Mouse (Mus musculus): Measurements from ENCODE around the gene Atxn1l.

Gene Atxn1l

DNA sequence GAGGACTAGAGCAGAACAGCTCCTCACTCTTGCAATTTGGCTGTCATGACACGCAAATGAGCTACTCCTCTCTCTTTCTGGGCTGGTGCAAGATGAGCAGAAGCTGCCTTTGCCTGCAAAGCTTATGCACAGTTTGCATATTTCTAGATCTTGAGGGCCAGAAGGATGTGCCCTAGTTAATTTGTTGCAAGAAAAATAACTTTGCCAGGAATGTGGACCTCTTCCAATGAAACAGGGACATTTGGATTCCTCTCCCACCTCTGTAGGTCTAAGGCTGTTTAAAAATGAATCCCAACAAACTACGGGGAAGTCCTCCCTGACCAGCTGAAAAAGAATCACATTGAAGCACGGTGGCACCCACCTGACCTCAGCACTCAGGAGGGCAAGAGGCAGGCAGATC lies 12.4 kb downstream of the Atxn1l start:
- no peak for DNase-seq

DNA sequence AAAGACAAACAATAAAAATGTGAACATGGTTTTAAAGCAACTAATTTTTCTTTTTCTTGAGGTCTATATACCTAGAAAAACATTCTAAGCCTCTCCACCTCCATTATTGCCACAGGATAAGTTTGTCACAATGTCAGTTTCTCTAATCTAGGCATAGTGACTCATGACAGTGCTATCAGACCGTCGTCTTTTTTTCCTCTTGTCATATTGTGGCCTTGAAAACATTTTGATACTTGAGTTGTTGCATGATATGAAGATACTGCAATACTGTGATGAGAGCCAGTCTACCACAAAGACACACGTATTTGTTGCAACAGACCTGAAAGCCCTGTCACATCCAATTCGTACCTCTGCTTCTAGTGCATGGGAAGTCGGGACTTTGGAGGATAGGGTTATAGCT lies 22.6 kb downstream of the Atxn1l start:
- no peak for DNase-seq

DNA sequence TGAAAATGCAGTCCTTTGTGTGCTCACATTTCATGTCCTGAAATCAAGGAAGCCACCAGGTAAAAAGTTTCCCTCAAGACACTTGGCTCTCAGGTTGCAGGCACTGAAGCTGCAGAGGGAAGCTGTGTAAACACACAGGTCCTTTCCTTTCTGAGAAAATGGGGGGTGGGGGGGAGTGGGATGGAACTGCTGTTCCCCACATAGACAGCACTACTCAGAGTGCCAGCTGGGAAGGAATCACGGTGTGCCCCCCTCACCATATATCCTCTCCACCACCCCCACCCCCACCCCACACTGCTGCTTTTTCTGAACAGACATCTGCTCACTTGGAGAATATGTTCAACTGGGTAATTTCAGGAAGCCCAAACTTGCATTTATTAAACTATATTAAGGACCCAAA lies 25.0 kb downstream of the Atxn1l start:
- DNase-seq: no peak

DNA sequence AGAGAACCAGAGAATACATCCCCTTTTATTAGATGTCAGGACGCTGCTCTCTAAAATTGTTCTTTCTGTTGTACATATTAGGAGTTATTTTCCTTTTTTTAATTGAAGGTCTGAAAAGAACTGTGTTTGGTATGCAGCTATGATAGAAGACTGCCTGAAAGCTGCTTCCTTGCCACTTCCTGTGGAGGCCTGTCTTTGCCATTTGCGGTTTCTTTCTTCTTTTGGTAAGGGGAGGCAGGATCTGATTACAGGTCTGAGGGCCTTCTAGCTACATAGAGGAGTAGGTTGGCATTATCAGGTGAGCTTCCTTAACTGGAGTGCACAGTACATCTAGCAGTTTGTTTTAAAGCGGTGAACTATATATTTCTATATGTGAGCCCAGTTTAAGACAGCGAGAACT lies 29.6 kb downstream of the Atxn1l start:
- DNase-seq: no peak

DNA sequence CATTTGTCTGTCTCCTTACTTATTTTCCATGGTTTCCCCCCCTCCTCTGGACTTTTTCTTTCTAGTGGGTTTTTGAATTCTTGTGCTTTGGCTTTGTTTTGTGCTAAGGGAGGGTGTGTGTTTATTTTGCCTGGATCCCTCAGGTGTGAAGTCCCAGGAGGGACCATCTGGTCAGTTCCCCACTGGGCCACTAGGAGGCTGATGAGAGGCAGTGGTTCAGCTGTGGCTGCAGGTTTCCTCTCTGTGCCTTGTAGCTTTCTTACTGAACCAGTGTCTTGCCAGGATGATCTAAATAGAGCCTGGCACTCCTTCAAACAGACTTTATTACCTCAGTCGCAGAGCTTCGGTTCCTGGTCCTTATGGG lies 30.7 kb downstream of the Atxn1l start:
- DNase-seq: peak; percentile 77 to 87

DNA sequence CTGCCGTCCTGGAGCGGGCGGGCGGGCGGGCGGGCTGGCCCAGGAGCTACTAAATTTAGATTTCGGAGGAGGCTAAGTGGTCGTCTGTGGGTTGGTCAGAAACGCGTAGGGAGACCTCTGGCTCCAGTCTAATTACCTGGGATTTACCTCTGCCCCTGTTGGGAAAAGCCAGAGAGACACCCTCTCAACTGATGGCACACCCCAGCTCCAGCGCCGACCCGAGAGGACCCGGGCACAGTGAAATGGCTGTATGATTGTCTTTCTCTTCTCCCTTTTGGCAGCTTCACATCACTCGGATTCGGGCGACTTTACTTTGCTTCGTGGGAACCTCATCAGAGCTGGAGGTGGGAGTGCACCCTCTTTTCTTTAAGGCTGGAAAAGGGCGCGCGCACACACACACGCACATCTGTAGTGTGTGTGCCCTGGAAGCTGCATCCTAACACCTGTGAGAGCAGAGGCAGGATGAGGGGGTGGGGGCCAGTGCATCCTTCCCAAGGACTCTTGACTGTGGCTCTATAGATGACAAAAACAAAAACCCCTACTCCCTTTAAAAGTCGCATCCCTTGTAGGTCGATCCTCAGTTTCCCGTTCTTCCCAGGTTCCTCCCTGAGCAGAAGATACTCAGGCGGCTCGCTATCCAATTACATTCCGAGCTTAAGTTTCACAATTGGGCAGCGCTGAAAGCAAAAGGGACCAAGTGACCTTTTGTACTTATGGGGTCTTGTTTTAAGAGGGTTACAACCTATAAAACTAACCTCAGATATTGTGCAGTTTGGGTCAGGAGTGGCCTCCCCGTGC lies 31.3 kb downstream of the Atxn1l start:
- DNase-seq: peak in 1 of 2 experiments; percentile 27

DNA sequence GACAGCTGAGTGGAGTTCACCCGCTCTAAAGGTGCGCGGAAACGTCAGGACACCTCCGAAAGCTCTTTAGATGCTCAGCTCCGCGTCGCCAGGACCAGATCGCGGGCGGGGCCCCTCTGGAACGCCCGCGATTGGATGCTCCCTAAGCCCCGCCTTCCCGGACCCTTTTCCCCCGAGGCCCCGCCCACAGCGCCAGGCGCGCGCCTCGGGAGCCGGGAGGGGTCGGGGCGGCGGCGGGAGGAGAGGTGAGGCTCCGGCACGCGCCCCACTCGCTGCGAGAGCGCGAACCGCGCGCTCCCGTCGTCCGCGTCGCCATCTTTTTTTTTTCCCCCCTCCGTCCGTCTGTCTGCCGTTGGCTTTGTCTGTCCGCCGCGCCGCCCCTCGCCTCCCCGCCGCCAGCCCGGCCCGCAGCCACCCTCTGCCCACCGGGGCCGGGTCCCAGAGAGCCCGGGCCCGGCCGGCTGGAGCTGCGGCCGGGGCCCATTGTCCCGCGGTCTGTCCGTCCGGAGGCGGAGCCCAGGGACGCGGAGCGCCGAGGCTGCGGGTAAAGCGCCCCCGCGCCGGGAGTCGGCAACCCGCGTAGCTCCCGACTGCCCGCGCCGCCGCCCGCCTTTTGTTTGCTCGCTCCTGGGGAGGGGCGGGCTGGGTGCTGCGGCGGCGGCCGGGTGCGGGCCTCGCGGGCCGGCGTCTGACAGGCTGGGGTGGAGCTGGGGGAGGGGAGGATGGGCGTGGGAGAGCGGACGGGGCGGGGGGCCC lies 32.0 kb downstream of the Atxn1l start, which contains the start of gene Zfp821:
Gene Zfp821, plus strand, starts transcription at position 227 of the 756 bp plus-strand sequence.
- peak; percentile 94 to 96 for DNase-seq

DNA sequence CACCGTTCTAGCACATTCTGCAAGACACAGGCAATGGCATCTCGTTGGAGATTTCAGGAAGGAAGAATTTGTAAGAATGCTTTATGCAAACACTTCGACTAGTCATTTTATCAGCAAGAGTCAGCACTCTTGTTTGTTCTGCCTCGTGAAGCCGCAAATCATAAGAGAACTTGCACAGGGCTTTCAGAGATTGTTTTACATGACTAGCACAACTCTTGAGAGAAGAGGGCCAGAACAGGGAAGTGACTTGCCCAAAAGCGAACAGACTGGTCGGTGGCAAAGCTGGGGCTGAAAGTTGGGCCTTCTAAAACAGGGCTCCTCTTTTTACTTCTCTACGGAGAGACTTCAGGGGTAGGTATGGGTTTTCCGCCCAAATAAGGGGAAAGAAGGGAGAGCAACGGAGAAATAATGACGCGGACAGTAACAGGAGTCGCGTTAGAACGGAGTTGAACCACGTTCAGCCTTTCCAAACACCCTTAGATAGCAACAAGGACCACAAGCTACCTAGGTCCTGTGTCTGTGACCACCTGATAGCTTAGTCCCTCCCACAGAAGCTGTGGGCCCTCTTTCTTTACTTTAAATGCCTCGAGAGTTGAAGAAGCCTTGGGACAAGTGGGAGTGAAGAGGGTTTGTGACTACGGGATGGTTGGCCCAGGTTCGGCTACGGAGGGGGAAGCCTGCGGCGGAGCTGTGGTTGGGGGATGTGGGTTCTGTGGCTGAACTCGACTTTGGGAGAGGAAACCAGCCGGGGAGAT lies 32.8 kb downstream of the Atxn1l start:
- peak; percentile 38 to 40 for DNase-seq

DNA sequence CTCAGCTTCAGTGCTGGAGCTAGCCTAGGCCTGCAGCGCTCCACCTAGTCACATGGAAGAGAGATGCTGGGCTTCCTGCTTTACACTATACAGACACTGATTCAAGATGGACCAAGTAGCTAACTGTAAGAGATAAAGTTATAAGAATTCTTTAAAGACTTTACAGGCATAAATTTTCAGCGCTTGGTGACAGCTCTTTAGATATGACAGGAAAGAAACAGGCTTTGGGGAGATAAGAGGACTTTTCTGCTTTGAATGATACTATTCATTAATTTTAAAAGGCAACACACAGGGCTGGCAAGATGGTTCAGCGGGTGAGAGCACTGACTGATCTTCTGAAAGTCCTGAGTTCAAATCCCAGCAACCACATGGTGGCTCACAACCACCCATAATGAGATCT lies 39.1 kb downstream of the Atxn1l start:
- DNase-seq: no peak

DNA sequence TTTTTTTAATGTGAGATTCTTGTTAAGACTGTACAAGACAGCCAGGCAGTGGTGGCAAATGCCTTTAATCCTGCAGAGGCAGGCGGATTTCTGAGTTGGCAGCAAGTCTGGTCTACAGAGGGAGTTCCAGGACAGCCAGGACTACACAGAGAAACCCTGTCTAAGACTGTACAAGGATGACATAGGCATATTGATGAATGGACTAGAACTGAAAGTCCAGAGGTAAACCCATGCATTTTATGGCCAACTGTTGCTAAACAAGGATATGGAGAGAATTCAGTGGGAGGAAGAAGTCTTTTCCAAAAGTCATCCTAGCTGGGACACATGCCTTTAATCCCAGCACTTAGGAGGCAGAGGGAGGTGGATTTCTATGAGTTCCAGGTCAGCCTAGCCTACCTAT lies 39.8 kb downstream of the Atxn1l start:
- DNase-seq: no peak

DNA sequence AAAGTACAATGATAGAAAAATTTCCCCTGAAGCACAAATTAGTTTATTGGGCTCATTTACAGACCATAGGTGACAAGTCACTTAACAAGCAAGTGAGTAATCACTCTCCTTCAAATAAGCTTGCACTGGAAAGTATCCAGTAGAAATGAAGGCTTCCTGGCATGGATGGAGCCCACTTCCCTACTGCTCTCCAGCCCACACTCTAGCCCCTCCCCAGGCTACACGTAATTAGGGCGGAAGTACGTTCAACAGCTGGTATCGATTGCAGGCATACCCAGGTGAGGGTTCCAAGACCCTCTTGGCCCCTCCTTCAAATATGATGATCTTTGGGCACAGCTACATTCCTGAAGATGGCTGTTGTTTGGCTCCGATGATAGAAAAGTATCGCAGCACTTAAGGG lies 43.4 kb downstream of the Atxn1l start:
- no peak for DNase-seq

DNA sequence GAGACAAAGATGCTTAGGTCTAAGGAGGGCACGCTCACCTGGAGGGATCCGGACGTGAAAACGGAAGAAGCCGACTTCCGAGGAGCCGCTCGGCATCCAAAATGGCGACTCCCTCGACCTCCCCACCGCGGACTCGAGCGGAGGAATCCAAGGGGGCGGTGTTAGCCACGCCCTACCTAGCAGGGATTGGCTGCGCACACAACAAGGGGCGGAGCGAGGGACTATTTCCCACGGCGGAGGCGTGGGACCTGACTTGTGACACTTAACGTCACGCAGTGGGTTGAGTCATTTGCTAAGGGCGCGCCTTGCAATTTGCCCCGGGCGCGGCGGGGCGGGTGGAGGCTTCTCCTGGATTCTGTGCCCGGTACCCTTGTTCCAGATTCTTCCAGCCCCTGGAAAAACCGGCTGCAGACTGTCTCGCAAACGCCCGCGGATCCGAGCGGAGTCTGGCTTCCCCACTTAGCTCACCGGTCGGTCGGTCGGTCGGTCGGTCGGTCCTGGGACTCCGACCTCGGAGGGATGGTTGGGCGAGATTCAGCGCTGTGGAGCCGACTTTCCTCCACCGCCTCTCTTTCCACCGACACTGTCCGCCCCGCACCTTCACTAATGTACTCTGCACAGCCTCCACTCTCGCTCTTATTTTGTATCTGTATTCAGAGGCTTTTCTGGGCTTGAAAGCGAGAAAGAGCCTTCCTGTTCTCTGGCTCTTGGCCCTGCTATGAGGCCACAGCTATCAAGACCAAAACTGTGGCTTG lies 44.2 kb downstream of the Atxn1l start, which contains the start of gene Ist1:
Gene Ist1, minus strand, starts transcription at position 115 of the 755 bp plus-strand sequence.
- peak; percentile 99 for DNase-seq

DNA sequence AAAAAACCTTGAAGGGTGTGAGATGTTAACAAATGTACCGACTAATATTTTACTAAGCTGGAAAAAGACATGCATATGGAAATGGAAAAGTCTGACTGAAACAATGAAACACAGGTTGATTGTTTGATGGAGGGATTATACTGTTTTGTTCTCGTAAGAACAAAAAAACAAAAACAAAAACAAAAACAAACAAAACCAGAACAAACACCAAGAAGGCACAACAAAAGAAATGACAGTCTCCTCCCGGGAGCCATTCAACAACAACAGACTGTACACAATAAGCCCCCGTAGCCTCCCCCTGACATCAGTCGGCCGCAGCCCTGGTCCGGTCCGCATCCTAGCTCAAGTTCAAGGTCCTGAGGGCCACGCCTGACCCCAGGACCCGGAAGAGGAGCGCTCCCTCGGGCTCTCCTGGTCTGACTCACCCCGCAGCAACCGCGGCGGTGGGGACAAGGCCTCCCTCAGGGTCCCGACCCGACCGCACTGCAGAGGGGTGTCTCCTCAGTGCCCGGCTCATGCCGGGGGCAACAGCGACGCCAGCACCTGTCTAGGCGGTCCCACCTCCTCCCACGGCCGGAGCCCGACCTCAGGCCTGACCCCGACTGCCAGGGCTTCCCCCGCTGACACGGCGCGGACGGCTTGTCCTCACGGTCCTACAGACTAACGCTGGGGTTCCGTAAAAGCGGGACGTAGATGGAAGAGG lies 44.9 kb downstream of the Atxn1l start:
- DNase-seq: no peak

DNA sequence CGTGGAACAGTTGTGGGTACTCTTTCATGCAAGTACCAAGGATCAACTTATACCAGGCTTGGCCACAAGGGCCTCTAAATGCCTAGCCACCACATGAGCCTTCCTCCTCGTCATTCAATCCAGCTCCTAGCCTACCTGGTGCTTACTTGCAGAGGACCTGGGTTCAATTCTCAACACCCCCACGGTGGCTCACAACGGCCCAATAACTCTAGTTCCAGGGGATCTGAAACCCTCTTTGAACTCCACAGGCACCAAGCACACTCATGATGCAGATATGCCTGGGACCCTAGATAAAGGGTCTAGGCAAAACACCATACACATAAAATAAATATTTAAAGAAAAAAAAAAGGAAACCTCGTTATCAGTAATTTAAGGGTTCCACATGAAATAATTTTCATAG lies 45.8 kb downstream of the Atxn1l start:
- DNase-seq: peak in 1 of 2 experiments; percentile 18

DNA sequence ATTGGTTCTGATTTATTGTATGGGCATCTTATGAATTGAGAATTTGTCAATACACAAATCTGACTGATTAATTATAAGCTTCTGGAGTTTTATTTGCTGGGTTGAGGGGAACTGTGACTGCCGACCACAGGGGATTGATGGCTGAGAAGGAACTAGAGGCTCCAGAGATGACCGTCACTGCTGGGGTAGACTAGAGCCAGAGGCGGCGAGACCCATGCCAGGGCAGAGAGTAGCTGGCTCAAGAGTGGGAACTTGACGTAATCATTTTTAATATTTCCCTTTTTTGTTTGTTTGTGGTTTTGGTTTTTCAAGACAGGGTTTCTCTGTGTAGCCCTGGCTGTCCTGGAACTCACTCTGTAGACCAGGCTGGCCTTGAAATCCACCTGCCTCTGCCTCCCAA lies 50.3 kb downstream of the Atxn1l start:
- no peak for DNase-seq

DNA sequence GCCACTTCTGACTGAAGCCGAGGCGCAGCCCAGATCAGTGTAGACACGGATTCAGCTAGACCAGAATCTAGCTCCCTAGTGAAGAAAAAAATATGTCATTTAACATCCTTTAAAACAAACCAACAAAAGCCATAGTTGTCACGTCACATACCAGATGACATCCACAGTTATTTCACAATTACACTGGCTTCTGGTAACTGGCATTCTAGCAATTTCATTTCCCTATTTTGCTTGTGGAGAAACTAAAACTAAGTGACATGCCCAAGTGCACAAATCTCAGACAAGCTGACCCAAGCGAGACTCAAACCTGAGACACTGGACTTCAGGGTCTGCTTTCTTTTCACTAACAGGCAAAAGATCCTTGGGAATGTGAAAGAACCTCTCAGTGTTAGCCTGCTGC lies 55.4 kb downstream of the Atxn1l start:
- DNase-seq: no peak

DNA sequence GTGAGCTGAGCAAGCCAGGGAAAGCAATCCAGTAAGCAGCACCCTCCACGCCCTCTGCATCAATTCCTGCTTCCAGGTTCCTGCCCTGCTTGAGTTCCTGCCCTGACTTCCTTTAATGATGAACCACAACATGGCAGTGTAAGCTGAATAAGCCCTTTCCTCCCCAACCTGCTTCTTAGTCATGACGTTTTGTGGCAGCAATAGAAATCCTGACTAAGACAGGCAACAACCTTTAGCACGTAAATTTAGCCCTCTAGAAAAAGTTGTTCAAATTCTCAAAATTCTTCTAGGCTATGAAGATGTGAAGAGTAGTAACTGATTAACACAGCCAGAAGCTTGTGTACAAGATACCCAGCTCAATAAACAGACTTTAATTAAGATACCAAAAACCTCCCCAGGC lies 56.0 kb downstream of the Atxn1l start:
- no peak for DNase-seq

Measured in lung, postnatal 4 days (tissue).